Mouse (Mus musculus): ENCODE data around the gene Fbxl19. TPM values are rescaled to one million over a fixed set of nuclear protein-coding genes. Genes with fewer than 3 reads are reported as not detected.
A peak's percentile ranks its signal among the peaks of the same experiment; 100 is the strongest.
"Not testable (repeated sequence)": the region's sequence is repeated elsewhere in the genome, so short reads cannot be mapped to it uniquely, and the experiment has no call there.

The Fbxl19 gene
- polyA plus RNA-seq, 1 experiment from 2014 or later, result 7.4 TPM

DNA sequence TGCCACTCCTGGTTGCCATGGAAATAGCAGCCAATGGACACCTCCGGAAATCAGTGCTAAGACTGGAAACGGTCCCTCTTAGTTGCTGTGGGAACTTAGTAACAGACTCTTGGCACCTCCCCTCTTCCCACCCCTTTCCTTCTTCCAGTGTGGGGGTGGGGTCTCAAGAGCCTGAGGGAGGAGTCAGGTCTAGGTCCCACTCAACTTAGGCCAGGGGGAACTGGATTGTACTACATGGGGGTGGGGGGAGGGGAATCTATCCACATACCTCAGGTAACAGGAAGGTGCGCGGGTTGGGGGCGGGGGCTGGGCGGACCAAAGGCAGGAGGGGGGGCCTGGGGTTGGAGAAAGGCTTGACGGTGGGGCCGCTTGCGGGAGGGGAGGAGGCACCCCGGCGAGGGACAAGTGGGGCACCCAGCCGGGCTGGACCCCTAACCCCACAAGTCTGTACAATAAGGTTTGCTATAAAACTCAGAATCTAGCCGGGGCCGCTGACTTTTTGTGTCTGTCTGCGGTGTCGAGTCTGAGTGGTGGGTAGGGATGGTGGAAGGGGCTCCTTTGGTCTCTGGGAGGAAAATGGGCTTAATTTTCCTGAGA lies 24.8 kb downstream of the Fbxl19 start:
- Histone ChIP-seq H3K4me2 (ENCODE audit: low read length) (peak overlapping the region; percentile 64), H3K9me3 (ENCODE audit: control insufficient read depth, low read length) (no peaks in the 10 kb centered on the region), H3K27ac (replicated peaks; ENCODE audit: low read depth, low read length) (peak overlapping the region; percentile 71), H3K27me3 (ENCODE audit: control insufficient read depth, insufficient read depth, low read length) (no peaks in the 10 kb centered on the region), H3K9ac (replicated peaks; ENCODE audit: low read length) (peak overlapping the region; percentile 58; the same call in 1 of the 2 replicates), H3K4me1 (ENCODE audit: control insufficient read depth, insufficient read depth, low read length) (peaks cover 23% of the 10 kb centered on the region), H3K36me3 (ENCODE audit: control insufficient read depth, insufficient read depth, low read length) (peaks cover 45% of the 10 kb centered on the region), H3K4me3 (replicated peaks; ENCODE audit: low read depth, low read length) (peak overlapping the region; percentile 38)
- DNase-seq (peak; percentile 93), ATAC-seq (ENCODE audit: low FRiP score, low TSS enrichment) (peak; percentile 82)
- 2% methylated on average over 16 of the region's 16 CpGs for WGBS

GRCm38 (mm10) chr7:127769651-127770038 lies 25.3 kb downstream of the Fbxl19 start, which contains the start of gene Orai3:
Gene Orai3 (plus strand): TSS chr7:127769815.
- Histone ChIP-seq H3K4me1 (ENCODE audit: control insufficient read depth, insufficient read depth, low read length) (peaks cover 23% of the 10 kb centered on the region), H3K4me3 (replicated peaks; ENCODE audit: low read depth, low read length) (peak within 1 kb of the TSS; percentile 38), H3K27ac (replicated peaks; ENCODE audit: low read depth, low read length) (peak within 1 kb of the TSS; percentile 71), H3K9me3 (ENCODE audit: control insufficient read depth, low read length) (no peaks in the 10 kb centered on the region), H3K36me3 (ENCODE audit: control insufficient read depth, insufficient read depth, low read length) (peaks cover 40% of the 10 kb centered on the region), H3K27me3 (ENCODE audit: control insufficient read depth, insufficient read depth, low read length) (no peaks in the 10 kb centered on the region), H3K9ac (replicated peaks; ENCODE audit: low read length) (peak within 1 kb of the TSS; percentile 58), H3K4me2 (ENCODE audit: low read length) (peak within 1 kb of the TSS; percentile 64)
- 2% methylated on average over 24 of the region's 24 CpGs for WGBS
- DNase-seq, result peak; percentile 78
- peak; percentile 65 for ATAC-seq (ENCODE audit: low FRiP score, low TSS enrichment)

DNA sequence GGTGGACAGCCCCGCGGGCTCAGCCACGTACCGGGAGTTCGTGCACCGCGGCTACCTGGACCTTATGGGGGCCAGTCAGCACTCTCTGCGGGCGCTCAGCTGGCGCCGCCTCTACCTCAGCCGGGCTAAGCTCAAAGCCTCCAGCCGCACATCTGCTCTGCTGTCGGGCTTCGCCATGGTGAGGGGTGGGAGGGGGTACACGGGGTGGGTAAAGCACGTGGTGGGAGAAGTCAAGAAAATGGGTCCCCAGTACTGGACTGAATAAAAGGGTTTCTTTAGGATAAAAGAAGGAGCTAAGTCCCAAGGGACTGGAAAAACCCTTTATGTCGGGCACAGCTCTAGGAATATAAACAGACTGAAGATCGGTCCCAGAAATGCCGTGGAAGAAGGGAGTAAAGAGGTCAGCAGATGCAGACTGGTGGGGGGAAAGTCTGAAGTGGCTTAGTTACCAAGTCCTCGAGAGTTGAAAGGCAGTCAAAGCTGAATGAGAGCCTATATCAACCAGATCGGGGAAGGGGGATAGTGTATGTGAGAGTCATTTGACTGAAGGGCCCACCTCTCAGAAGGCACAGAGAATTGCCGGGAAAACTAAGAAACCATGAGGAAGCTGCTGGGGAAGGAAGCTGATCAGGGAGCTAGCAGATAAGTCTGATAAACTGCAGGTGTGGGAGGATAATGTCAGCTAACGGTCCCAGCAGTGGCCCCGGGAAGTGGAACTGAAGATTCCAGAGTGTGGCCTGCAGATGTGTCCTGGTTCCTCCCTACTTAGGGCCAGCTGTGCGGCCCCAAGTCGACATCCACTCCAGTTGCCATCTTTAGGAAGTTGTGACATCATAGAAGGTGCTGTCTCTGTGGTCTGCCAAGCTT lies 25.9 kb downstream of the Fbxl19 start:
- 7% methylated on average over 27 of the region's 27 CpGs for WGBS
- peak; percentile 60 for DNase-seq
- peak overlapping the region; percentile 71; the same call in 1 of the 2 replicates for H3K27ac ChIP-seq (replicated peaks; ENCODE audit: low read depth, low read length)
- peak overlapping the region; percentile 58 for H3K9ac ChIP-seq (replicated peaks; ENCODE audit: low read length)
- peaks cover 23% of the 10 kb centered on the region for H3K4me1 ChIP-seq (ENCODE audit: control insufficient read depth, insufficient read depth, low read length)
- H3K4me2 ChIP-seq (ENCODE audit: low read length), result peak overlapping the region; percentile 64
- peak overlapping the region; percentile 38 for H3K4me3 ChIP-seq (replicated peaks; ENCODE audit: low read depth, low read length)
- peaks cover 33% of the 10 kb centered on the region for H3K36me3 ChIP-seq (ENCODE audit: control insufficient read depth, insufficient read depth, low read length)
- no peaks in the 10 kb centered on the region for H3K9me3 ChIP-seq (ENCODE audit: control insufficient read depth, low read length)
- peak; percentile 46 for ATAC-seq (ENCODE audit: low FRiP score, low TSS enrichment)
- H3K27me3 ChIP-seq (ENCODE audit: control insufficient read depth, insufficient read depth, low read length), result no peaks in the 10 kb centered on the region

- WGBS, result 78% methylated on average over 5 of the region's 5 CpGs
- Histone ChIP-seq H3K27ac (replicated peaks; ENCODE audit: low read depth, low read length) (no peak overlapping the region), H3K4me3 (replicated peaks; ENCODE audit: low read depth, low read length) (no peak overlapping the region), H3K9ac (replicated peaks; ENCODE audit: low read length) (no peak overlapping the region), H3K36me3 (ENCODE audit: control insufficient read depth, insufficient read depth, low read length) (peaks cover 23% of the 10 kb centered on the region), H3K9me3 (ENCODE audit: control insufficient read depth, low read length) (no peaks in the 10 kb centered on the region), H3K4me1 (ENCODE audit: control insufficient read depth, insufficient read depth, low read length) (peaks cover 23% of the 10 kb centered on the region), H3K27me3 (ENCODE audit: control insufficient read depth, insufficient read depth, low read length) (no peaks in the 10 kb centered on the region), H3K4me2 (ENCODE audit: low read length) (no peak overlapping the region)
- DNase-seq, result peak; percentile 13
- ATAC-seq (ENCODE audit: low FRiP score, low TSS enrichment), result no peak
Measured at GRCm38 (mm10) chr7:127771262-127771661, 26.9 kb downstream of the Fbxl19 start.

DNA sequence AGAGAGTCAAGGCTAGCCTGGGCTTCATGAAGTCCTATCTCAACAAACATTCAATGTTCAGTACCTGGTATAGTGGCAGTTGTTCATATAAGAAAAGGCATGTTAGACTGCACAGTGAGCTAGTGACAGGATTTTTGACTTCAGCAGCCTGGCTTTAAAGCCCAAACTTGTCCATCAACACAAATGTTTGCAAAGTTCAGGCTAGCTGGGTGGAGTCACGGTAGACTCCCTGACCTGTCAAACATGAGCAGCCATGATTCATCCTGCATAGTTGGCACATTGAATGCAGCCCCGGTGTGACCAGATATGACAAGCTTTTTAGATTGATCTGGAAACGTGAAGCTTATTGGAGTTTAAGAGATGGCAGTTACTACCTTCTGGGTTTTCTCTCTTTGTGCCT lies 27.7 kb downstream of the Fbxl19 start:
- no peaks in the 10 kb centered on the region for H3K9me3 ChIP-seq (ENCODE audit: control insufficient read depth, low read length)
- WGBS, result 87% methylated on average over 3 of the region's 3 CpGs
- no peaks in the 10 kb centered on the region for H3K27me3 ChIP-seq (ENCODE audit: control insufficient read depth, insufficient read depth, low read length)
- H3K4me2 ChIP-seq (ENCODE audit: low read length), result no peak overlapping the region
- peaks cover 23% of the 10 kb centered on the region for H3K4me1 ChIP-seq (ENCODE audit: control insufficient read depth, insufficient read depth, low read length)
- DNase-seq (no peak), ATAC-seq (ENCODE audit: low FRiP score, low TSS enrichment) (no peak)
- peaks cover 17% of the 10 kb centered on the region for H3K36me3 ChIP-seq (ENCODE audit: control insufficient read depth, insufficient read depth, low read length)
- no peak overlapping the region for H3K4me3 ChIP-seq (replicated peaks; ENCODE audit: low read depth, low read length)
- no peak overlapping the region for H3K27ac ChIP-seq (replicated peaks; ENCODE audit: low read depth, low read length)
- H3K9ac ChIP-seq (replicated peaks; ENCODE audit: low read length), result no peak overlapping the region

GRCm38 (mm10) chr7:127772557-127772956 lies 28.2 kb downstream of the Fbxl19 start:
- Histone ChIP-seq H3K27ac (replicated peaks; ENCODE audit: low read depth, low read length) (no peak overlapping the region), H3K4me3 (replicated peaks; ENCODE audit: low read depth, low read length) (no peak overlapping the region), H3K27me3 (ENCODE audit: control insufficient read depth, insufficient read depth, low read length) (no peaks in the 10 kb centered on the region), H3K4me1 (ENCODE audit: control insufficient read depth, insufficient read depth, low read length) (peaks cover 23% of the 10 kb centered on the region), H3K36me3 (ENCODE audit: control insufficient read depth, insufficient read depth, low read length) (peaks cover 12% of the 10 kb centered on the region), H3K9ac (replicated peaks; ENCODE audit: low read length) (no peak overlapping the region), H3K9me3 (ENCODE audit: control insufficient read depth, low read length) (no peaks in the 10 kb centered on the region), H3K4me2 (ENCODE audit: low read length) (no peak overlapping the region)
- ATAC-seq (ENCODE audit: low FRiP score, low TSS enrichment) (no peak), DNase-seq (no peak)
- WGBS, result 76% methylated on average over 1 of the region's 1 CpGs

GRCm38 (mm10) chr7:127773664-127774384 lies 29.5 kb downstream of the Fbxl19 start:
- Histone ChIP-seq H3K27ac (replicated peaks; ENCODE audit: low read depth, low read length) (no peak overlapping the region), H3K4me1 (ENCODE audit: control insufficient read depth, insufficient read depth, low read length) (peaks cover 25% of the 10 kb centered on the region), H3K27me3 (ENCODE audit: control insufficient read depth, insufficient read depth, low read length) (no peaks in the 10 kb centered on the region), H3K4me3 (replicated peaks; ENCODE audit: low read depth, low read length) (no peak overlapping the region), H3K9me3 (ENCODE audit: control insufficient read depth, low read length) (no peaks in the 10 kb centered on the region), H3K9ac (replicated peaks; ENCODE audit: low read length) (no peak overlapping the region), H3K4me2 (ENCODE audit: low read length) (no peak overlapping the region), H3K36me3 (ENCODE audit: control insufficient read depth, insufficient read depth, low read length) (no peaks in the 10 kb centered on the region)
- ATAC-seq (ENCODE audit: low FRiP score, low TSS enrichment), result no peak
- peak; percentile 77 for DNase-seq
- 42% methylated on average over 9 of the region's 9 CpGs for WGBS

GRCm38 (mm10) chr7:127775837-127776236 lies 31.5 kb downstream of the Fbxl19 start:
- 69% methylated on average over 7 of the region's 7 CpGs for WGBS
- peak overlapping the region; percentile 89 for H3K4me3 ChIP-seq (replicated peaks; ENCODE audit: low read depth, low read length)
- peak overlapping the region; percentile 95 for H3K27ac ChIP-seq (replicated peaks; ENCODE audit: low read depth, low read length)

More at GRCm38 (mm10) chr7:127775837-127776236, 31.5 kb downstream of the Fbxl19 start:
- Histone ChIP-seq H3K9ac (replicated peaks; ENCODE audit: low read length) (peak overlapping the region; percentile 91; the same call in 1 of the 2 replicates), H3K36me3 (ENCODE audit: control insufficient read depth, insufficient read depth, low read length) (peaks cover 19% of the 10 kb centered on the region), H3K4me2 (ENCODE audit: low read length) (peak overlapping the region; percentile 66)
- not testable (repeated sequence) for H3K9me3 ChIP-seq (ENCODE audit: control insufficient read depth, low read length); ATAC-seq (ENCODE audit: low FRiP score, low TSS enrichment); H3K27me3 ChIP-seq (ENCODE audit: control insufficient read depth, insufficient read depth, low read length); H3K4me1 ChIP-seq (ENCODE audit: control insufficient read depth, insufficient read depth, low read length); DNase-seq
